Mouse (Mus musculus) bone marrow, adult 2 months (tissue): ENCODE results near the gene Cyp2w1.

Experiments
- CTCF ChIP-seq: fragments of 200-500 bp; IDR thresholded peaks from 2 replicates; pipeline ENCODE4 v1.5.1; 2011; ENCODE audit warnings: low read length, control low read depth; ENCODE audit not compliant: control insufficient read depth, insufficient read depth
- POLR2A ChIP-seq: fragments of 200-500 bp; IDR thresholded peaks from 2 replicates; pipeline ENCODE4 v1.6.1; 2011; ENCODE audit warnings: low read depth, mild to moderate bottlenecking, control low read depth, low read length, borderline replicate concordance; ENCODE audit not compliant: control insufficient read depth

DNA sequence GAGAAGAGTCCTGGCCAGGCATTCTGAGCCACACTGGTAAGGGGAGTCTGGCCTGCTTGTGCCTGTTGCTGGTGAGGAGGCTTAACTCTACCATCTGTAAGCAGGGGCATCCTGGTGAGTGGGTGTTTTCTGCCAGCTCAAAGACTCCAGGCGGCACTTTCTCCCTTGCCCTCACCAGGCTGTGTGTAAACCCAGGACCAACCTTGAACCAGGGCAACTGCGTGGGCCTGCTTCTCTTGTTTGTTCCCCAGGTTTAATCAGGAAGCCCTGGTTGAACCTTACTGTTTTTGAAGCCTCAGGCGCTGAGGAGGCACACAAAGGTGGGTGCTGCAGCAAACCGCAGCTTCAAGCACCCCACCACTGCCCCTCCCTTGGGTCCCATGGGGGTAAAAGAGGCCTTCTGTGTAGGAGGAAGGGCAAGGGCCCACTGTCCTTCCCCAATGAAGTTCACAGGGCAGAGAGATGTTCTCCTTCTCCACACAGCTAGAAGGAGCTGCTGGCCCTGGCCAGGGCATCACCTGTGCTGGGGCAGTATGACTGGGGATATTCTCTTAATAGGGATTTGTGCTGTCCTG lies 15.6 kb downstream of the Cyp2w1 start:
- TF ChIP-seq POLR2A: no peak
- TF ChIP-seq CTCF: no peak
